Mouse (Mus musculus) cerebellum, adult 2 months (tissue): ENCODE data around the gene Ecm1.

Experiments used
- CTCF ChIP-seq: fragments of 200-500 bp; IDR thresholded peaks from 2 replicates; pipeline ENCODE4 v1.5.1; 2011; ENCODE audit warnings: low read depth, mild to moderate bottlenecking, control low read depth, low read length, moderate library complexity, borderline replicate concordance; ENCODE audit not compliant: insufficient read depth
- POLR2A ChIP-seq: fragments of 200-500 bp; IDR thresholded peaks from 2 replicates; pipeline ENCODE4 v1.6.1; 2011; ENCODE audit warnings: low read length, control low read depth, borderline replicate concordance; ENCODE audit not compliant: insufficient read depth

GRCm38 (mm10) chr3:95756808-95757207, 17.4 kb upstream of the Ecm1 start:
- TF ChIP-seq CTCF (no peak), POLR2A (no peak)
